Mouse (Mus musculus) left cerebral cortex, postnatal 10 days (tissue): ENCODE data around the gene Dhx15. TPM values are rescaled to one million over a fixed set of nuclear protein-coding genes. Genes with fewer than 3 reads are reported as not detected.
A peak's percentile ranks its signal among the peaks of the same experiment; 100 is the strongest.

Source experiments
- DNase-seq, 2 experiments: peaks; one replicate each; pipeline ENCODE4 v3.0.0; 2021 to 2022; ENCODE audit warnings: low spot score in 2 of 2, mixed read lengths in 1 of 2; ENCODE audit errors: extremely low spot score in 1 of 2
- intact Hi-C: fragments of 180-260 bp; cut with DNase I; formaldehyde crosslinking; loops from one replicate; pipeline ENCODE4 v1.15.1; 2025
- microRNA-seq: library from miRNA; unstranded; fragments of <30 nt; microRNA quantifications from one replicate; pipeline ENCODE4 v1.2.0, GENCODE M21; 2022
- total RNA-seq, 2 experiments: library from RNA; stranded (reverse); gene quantifications; 2 replicates each; pipeline ENCODE4 v1.2.3; 2021

Gene Dhx15
- total RNA-seq, 2 experiments from 2014 or later: 91.4 to 93.3 TPM

GRCm38 (mm10) chr5:52113851-52114731, 76.2 kb downstream of the Dhx15 start:
- intact Hi-C loops: no loop called here
- peak; percentile 36 to 68 for DNase-seq

DNA sequence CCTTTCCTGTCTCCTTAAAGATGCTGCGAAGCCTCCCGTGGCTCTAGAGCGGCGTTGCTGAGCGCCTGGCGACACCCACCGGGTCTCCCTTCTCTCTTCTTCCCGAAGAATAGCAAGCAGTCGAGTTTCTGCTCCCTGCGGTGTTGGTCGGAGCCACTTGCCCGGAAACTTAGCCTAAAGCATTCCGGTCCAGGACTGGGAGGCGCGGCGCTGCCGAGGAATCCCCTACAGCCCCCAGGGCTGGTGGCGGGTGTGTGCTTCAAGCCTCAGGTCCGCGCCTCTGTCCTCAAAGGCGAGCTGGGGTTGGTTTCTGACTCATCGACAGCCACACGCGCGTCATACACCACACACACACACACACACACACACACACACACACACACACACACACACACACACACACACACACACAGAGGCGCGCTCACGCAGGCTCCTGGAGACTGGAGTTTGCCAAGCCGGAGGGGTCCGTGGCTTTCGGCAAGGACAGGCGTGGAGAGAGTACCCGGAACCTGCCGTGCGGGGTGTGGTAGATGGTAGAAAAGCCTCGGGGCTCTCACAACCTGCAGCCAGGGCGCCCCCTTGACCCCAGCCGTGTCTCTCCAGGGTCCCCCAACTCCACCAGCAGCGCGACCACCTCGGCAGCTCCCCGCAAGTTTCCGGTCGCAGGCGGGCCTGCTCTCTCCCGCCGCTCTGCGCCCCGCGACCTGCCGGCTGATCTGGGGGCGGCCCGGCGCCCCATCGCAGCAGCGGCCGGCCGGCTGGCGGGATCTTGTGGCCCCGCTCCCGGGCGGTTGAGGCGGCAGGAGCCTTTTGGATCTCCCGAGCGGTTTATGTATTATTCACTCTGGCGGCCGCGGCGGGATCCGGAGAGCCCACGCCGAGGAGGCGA, 77.1 kb downstream of the Dhx15 start:
- DNase-seq: peak; percentile 32 to 67
- intact Hi-C loops: no loop called here

GRCm38 (mm10) chr5:52112191-52112760, 78.0 kb downstream of the Dhx15 start:
- DNase-seq: no peak
- intact Hi-C loops: no loop called here

GRCm38 (mm10) chr5:52110808-52111663, 79.3 kb downstream of the Dhx15 start:
- DNase-seq: peak in 1 of 2 experiments; percentile 44
- intact Hi-C loops: no loop called here

Small RNA genes lying within 50 kb of the gene (microRNA-seq; reads per million reads assigned to microRNA genes)
- gene Mir6417: not detected

Other genes starting within 250 kb of the Dhx15 start
- gene Sod3, start 173.3 kb upstream of the Dhx15 start, total RNA-seq: 1 to 10 TPM; 4.3 TPM